In the genomic region with DNA sequence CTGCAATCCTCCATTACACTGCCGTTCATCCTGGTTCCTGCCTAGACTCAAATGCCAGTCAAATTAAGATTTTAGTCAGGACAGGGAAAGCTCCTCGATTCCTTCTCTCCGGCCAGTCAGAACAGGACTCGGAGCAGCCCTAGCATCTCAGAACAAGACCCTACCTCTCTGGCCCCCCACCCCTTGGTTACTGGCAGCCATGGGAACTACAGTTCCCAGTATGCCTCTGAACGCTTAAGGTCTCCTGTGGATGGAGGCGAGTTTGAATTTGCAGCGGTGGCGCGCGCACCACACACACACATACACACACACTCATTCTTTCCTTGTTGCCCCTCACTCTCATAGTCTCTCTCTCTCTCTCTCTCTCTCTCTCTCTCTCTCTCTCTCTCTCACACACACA, we compare ENCODE assay signal across 9 mouse cellular contexts. TPM values are rescaled to one million over a fixed set of nuclear protein-coding genes. Genes with fewer than 3 reads are reported as not detected.
DNase-seq lines count a peak whose midpoint lies in the region; ATAC-seq and TF ChIP-seq lines count a peak whose summit lies in the region.
"Had no signal": no experiment of that assay in that cellular context is flagged by ENCODE, and none has a peak within 500 bp of the region (broad histone marks: within the 10 kb centered on the region; RNA-seq: fewer than 3 reads in every experiment).

No protein-coding gene starts in this region.

- H3K4me2 ChIP-seq in limb, embryonic 15.5 days, result peak overlapping the region; percentile 47
- peak overlapping the region; percentile 50 for H3K4me2 ChIP-seq in stomach, embryonic 15.5 days

- ATAC-seq in limb, embryonic 15.5 days (ENCODE audit: insufficient number of reproducible peaks, low FRiP score, low TSS enrichment, low read depth), result no peak
- ATAC-seq in stomach, embryonic 15.5 days (ENCODE audit: insufficient read depth, low FRiP score, low read depth), result no peak

- TF ChIP-seq POLR2A in ES-Bruce4 (IDR thresholded peaks at IDR 0.05; ENCODE audit: insufficient read depth, low read length), result no peak
- TF ChIP-seq POLR2A in embryonic fibroblast, embryonic 13.5 days (IDR thresholded peaks at IDR 0.05; ENCODE audit: low read depth, low read length), result no peak

- 31% methylated on average over 10 of the region's 10 CpGs for WGBS in heart, embryonic 10.5 days
- WGBS in limb, embryonic 15.5 days, result 33% methylated on average over 10 of the region's 10 CpGs
- 17% methylated on average over 10 of the region's 10 CpGs for WGBS in stomach, embryonic 15.5 days

- no peak overlapping the region for H3K27ac ChIP-seq in heart, embryonic 10.5 days
- no peak overlapping the region for H3K27ac ChIP-seq in ES-Bruce4 (ENCODE audit: insufficient read depth, low read length)
- no peak overlapping the region for H3K27ac ChIP-seq in embryonic fibroblast, embryonic 13.5 days (ENCODE audit: insufficient read depth, low read length)
- H3K27ac ChIP-seq in limb, embryonic 15.5 days, result no peak overlapping the region
- no peak overlapping the region for H3K27ac ChIP-seq in stomach, embryonic 15.5 days

- no peaks in the 10 kb centered on the region for H3K36me3 ChIP-seq in heart, embryonic 10.5 days
- H3K36me3 ChIP-seq in ES-Bruce4 (ENCODE audit: control insufficient read depth, insufficient read depth, low read length, poor library complexity, severe bottlenecking), result no peaks in the 10 kb centered on the region
- no peaks in the 10 kb centered on the region for H3K36me3 ChIP-seq in limb, embryonic 15.5 days
- H3K36me3 ChIP-seq in stomach, embryonic 15.5 days, result no peaks in the 10 kb centered on the region

- no peak for TF ChIP-seq CTCF in ES-Bruce4 (IDR thresholded peaks at IDR 0.05; ENCODE audit: low read depth, low read length)
- no peak for TF ChIP-seq CTCF in embryonic fibroblast, embryonic 13.5 days (IDR thresholded peaks at IDR 0.05; ENCODE audit: borderline replicate concordance, insufficient read depth, low read length)

- TF ChIP-seq EP300 in ES-Bruce4 (IDR thresholded peaks at IDR 0.05; ENCODE audit: insufficient read depth, low read depth, low read length), result no peak

- H3K4me1 ChIP-seq in heart, embryonic 10.5 days, result no peaks in the 10 kb centered on the region
- H3K4me1 ChIP-seq in ES-Bruce4 (ENCODE audit: control insufficient read depth, insufficient read depth, low read length), result no peaks in the 10 kb centered on the region
- H3K4me1 ChIP-seq in embryonic fibroblast, embryonic 13.5 days (ENCODE audit: control insufficient read depth, insufficient read depth, low read length), result no peaks in the 10 kb centered on the region
- no peaks in the 10 kb centered on the region for H3K4me1 ChIP-seq in limb, embryonic 15.5 days
- H3K4me1 ChIP-seq in stomach, embryonic 15.5 days, result no peaks in the 10 kb centered on the region

- H3K27me3 ChIP-seq in heart, embryonic 10.5 days (ENCODE audit: insufficient read depth, poor library complexity, severe bottlenecking), result peaks cover 34% of the 10 kb centered on the region
- no peaks in the 10 kb centered on the region for H3K27me3 ChIP-seq in ES-Bruce4 (ENCODE audit: control insufficient read depth, insufficient read depth, low read length, poor library complexity, severe bottlenecking)
- peaks cover 12% of the 10 kb centered on the region for H3K27me3 ChIP-seq in limb, embryonic 15.5 days
- no peaks in the 10 kb centered on the region for H3K27me3 ChIP-seq in stomach, embryonic 15.5 days (replicated peaks)

- no peak for DNase-seq in heart, embryonic 10.5 days (ENCODE audit: low spot score)
- DNase-seq in heart, adult 18-20 months, result no peak
- no peak for DNase-seq in ovary, adult 18-20 months (ENCODE audit: low spot score)
- DNase-seq in T-cell, adult 2 months (ENCODE audit: low spot score), result no peak

- no peak overlapping the region for H3K9ac ChIP-seq in ES-Bruce4 (ENCODE audit: low read depth, poor library complexity, severe bottlenecking)
- H3K9ac ChIP-seq in limb, embryonic 15.5 days, result no peak overlapping the region
- no peak overlapping the region for H3K9ac ChIP-seq in stomach, embryonic 15.5 days

- H3K9me3 ChIP-seq in heart, embryonic 10.5 days, result no peaks in the 10 kb centered on the region
- H3K9me3 ChIP-seq in ES-Bruce4 (replicated peaks; ENCODE audit: control insufficient read depth, insufficient read depth, low read length, poor library complexity, severe bottlenecking), result no peaks in the 10 kb centered on the region
- H3K9me3 ChIP-seq in limb, embryonic 15.5 days, result no peaks in the 10 kb centered on the region
- H3K9me3 ChIP-seq in stomach, embryonic 15.5 days, result no peaks in the 10 kb centered on the region

- H3K4me3 ChIP-seq in heart, embryonic 10.5 days, result peak overlapping the region; percentile 48
- H3K4me3 ChIP-seq in ES-Bruce4 (ENCODE audit: low read depth, low read length), result peak overlapping the region; percentile 73
- H3K4me3 ChIP-seq in embryonic fibroblast, embryonic 13.5 days (ENCODE audit: insufficient read depth, low read length), result peak overlapping the region; percentile 12
- peak overlapping the region; percentile 35 for H3K4me3 ChIP-seq in limb, embryonic 15.5 days
- H3K4me3 ChIP-seq in stomach, embryonic 15.5 days (replicated peaks), result peak overlapping the region; percentile 23

RNA-seq across cellular contexts. Expression of a gene that starts 9.8 kb away (rescaled TPM):
- 0.34 and 0.88 TPM in 2 replicates for polyA plus RNA-seq in heart, embryonic 10.5 days (2016; fragmentation: Nextera tagmentation; extraction: Ambion mirVana)
- under 1 TPM in 1 of 2 experiments, not detected in 1; 0.36 TPM for total RNA-seq in heart, adult 18-20 months (2021)
- not detected in 2 replicates for polyA plus RNA-seq in ES-Bruce4 (2011; ENCODE audit: insufficient read depth, insufficient read length, low read depth, missing spikeins)
- polyA plus RNA-seq in embryonic fibroblast, embryonic 13.5 days (2011; ENCODE audit: insufficient read length, low read depth, missing spikeins), result 0.80 and 3.5 TPM in 2 replicates
- 11.4 and 12.1 TPM in 2 replicates for polyA plus RNA-seq in limb, embryonic 15.5 days (2015; fragmentation: Nextera tagmentation; extraction: Ambion mirVana)
- polyA plus RNA-seq in stomach, embryonic 15.5 days (2015; fragmentation: Nextera tagmentation; extraction: Ambion mirVana), result 7.0 and 7.8 TPM in 2 replicates
- total RNA-seq: MEL had no signal

RNA-seq across cellular contexts. Expression of a gene that starts 28.1 kb away (rescaled TPM):
- polyA plus RNA-seq in heart, embryonic 10.5 days (2016; fragmentation: Nextera tagmentation; extraction: Ambion mirVana), result 3.4 and 8.5 TPM in 2 replicates
- total RNA-seq in heart, adult 18-20 months (2021), result 1 to 10 TPM; 2.1 to 2.8 TPM
- polyA plus RNA-seq in ES-Bruce4 (2011; ENCODE audit: insufficient read depth, insufficient read length, low read depth, missing spikeins), result 33.8 and 40.3 TPM in 2 replicates
- 37.7 and 45.0 TPM in 2 replicates for polyA plus RNA-seq in embryonic fibroblast, embryonic 13.5 days (2011; ENCODE audit: insufficient read length, low read depth, missing spikeins)
- polyA plus RNA-seq in limb, embryonic 15.5 days (2015; fragmentation: Nextera tagmentation; extraction: Ambion mirVana), result 2.4 and 3.5 TPM in 2 replicates
- 3.0 and 3.8 TPM in 2 replicates for polyA plus RNA-seq in stomach, embryonic 15.5 days (2015; fragmentation: Nextera tagmentation; extraction: Ambion mirVana)

Comparison
In these comparisons a context has a peak if more than half of its experiments do, and no peak if none do; other contexts are left out.
1. H3K4me3 ChIP-seq: peak in every context shown above with its lines; median percentile 73 in ES-Bruce4; 48 in heart, embryonic 10.5 days; 35 in limb, embryonic 15.5 days; 23 in stomach, embryonic 15.5 days; 12 in embryonic fibroblast, embryonic 13.5 days.